Mouse (Mus musculus) ovary, postnatal 10 days (tissue): ENCODE results near the gene Uri1.

Experiments
- DNase-seq: peaks from one replicate; pipeline ENCODE4 v3.0.0; 2022; ENCODE audit warnings: low spot score

Uri1 gene

GRCm38 (mm10) chr7:37918926-37919325 lies 104.4 kb downstream of the Uri1 start:
- no peak for DNase-seq

DNA sequence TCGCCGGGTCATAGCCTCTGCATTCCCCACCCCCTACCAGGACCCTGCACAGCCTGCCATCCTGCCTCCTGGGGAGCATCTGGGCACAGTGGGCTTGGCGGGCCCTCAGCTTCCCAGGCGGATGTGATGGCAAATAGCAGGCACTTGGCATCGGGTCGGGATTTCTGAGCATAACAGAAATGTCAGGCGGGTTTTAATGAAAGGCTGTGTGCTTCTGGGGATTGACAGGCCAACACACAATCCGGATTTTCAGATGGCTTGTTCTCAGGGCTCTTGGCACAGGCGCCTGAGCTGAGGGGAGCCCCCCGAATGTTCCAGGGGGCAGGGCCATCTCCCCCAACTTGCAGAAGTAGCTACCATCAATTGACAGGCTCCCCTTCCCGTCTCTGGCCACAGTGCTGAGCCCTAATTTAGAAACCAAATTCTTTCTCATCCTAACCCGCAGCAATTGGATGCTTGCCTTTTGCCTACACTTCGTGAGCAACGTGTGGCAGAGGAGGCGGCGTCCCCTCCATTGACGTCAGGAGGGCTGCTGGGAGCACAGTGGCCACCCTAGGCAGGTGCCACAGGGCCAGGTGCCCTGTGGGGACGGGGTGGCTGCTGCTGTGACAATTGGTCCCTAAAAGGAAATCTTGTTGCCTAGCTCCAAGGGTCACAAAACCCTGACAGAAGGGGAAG lies 106.5 kb downstream of the Uri1 start:
- DNase-seq = no peak

- no peak for DNase-seq
Measured at GRCm38 (mm10) chr7:37911802-37912122, 111.6 kb downstream of the Uri1 start.

GRCm38 (mm10) chr7:37911114-37911801 lies 112.1 kb downstream of the Uri1 start:
- DNase-seq = no peak

- no peak for DNase-seq
Measured at GRCm38 (mm10) chr7:37910161-37910560, 113.2 kb downstream of the Uri1 start.
